Mouse (Mus musculus) hindbrain, postnatal 0 days (tissue): ENCODE measurements around the gene Eral1. TPM values are rescaled to one million over a fixed set of nuclear protein-coding genes. Genes with fewer than 3 reads are reported as not detected.

ENCODE experiments used
- ATAC-seq: fragments of 200-750 bp; cut with Nextera tagmentation; 2 replicates; pipeline ENCODE4 v1.8.0; 2017; ENCODE audit warnings: mild to moderate bottlenecking, moderate TSS enrichment, moderate library complexity
- DNase-seq: peaks from one replicate; pipeline ENCODE4 v3.0.0-alpha.2; 2015; ENCODE audit warnings: low spot score
- H3K27ac ChIP-seq: fragments of 300-500 bp; sonication (generic); 2 replicates; pipeline ENCODE4 v1.5.1; 2014; ENCODE audit warnings: mild to moderate bottlenecking
- H3K27me3 ChIP-seq: fragments of 300-500 bp; sonication (generic); 2 replicates; pipeline ENCODE4 v1.6.1; 2014; ENCODE audit warnings: low read length, mixed read lengths; ENCODE audit not compliant: insufficient read depth
- H3K36me3 ChIP-seq: fragments of 300-500 bp; sonication (generic); 2 replicates; pipeline ENCODE4 v1.6.1; 2014; ENCODE audit warnings: low read length, mixed read lengths; ENCODE audit not compliant: insufficient read depth
- H3K4me1 ChIP-seq: fragments of 300-500 bp; sonication (generic); 2 replicates; pipeline ENCODE4 v1.6.1; 2014; ENCODE audit warnings: antibody characterized with exemption, low read length, mixed read lengths; ENCODE audit not compliant: insufficient read depth
- H3K4me2 ChIP-seq: fragments of 300-500 bp; sonication (generic); 2 replicates; pipeline ENCODE4 v1.6.1; 2014; ENCODE audit warnings: low read depth, mild to moderate bottlenecking, low read length, moderate library complexity, mixed read lengths
- H3K4me3 ChIP-seq: fragments of 300-500 bp; sonication (generic); 2 replicates; pipeline ENCODE4 v1.5.1; 2014; ENCODE audit warnings: low read length
- H3K9ac ChIP-seq: fragments of 300-500 bp; sonication (generic); replicated peaks from 2 replicates; pipeline ENCODE4 v1.6.1; 2014; ENCODE audit warnings: mild to moderate bottlenecking, low read length, moderate library complexity, mixed read lengths
- H3K9me3 ChIP-seq: fragments of 300-500 bp; sonication (generic); 2 replicates; pipeline ENCODE4 v1.6.1; 2016; ENCODE audit warnings: low read length, mixed read lengths
- CTCF ChIP-seq: IDR thresholded peaks from 2 replicates; pipeline ENCODE4 v1.5.1; 2016; ENCODE audit warnings: antibody characterized with exemption, control low read depth, low read depth
- WGBS: fragments of 180-500 bp; shearing (Covaris S2); extraction: QIAGEN DNeasy Blood & Tissue Kit; methylation state at CpG from one replicate; pipeline ENCODE4 v1.1.7; 2014; 5-methylcytosine and 5-hydroxymethylcytosine counted together
- polyA plus RNA-seq: library from polyadenylated mRNA; unstranded; fragments of >200 nt; fragmentation: Nextera tagmentation; extraction: Ambion mirVana; gene quantifications from 2 replicates; pipeline ENCODE4 v1.2.1, GENCODE M21; 2015
- total RNA-seq: library from RNA; depleted of rRNA; stranded (reverse); fragments of >200 nt; gene quantifications from 2 replicates; pipeline ENCODE4 v1.2.3, GENCODE M21; 2014

Gene Eral1
- total and polyA plus RNA-seq, 2 experiments from 2014 or later, result 26.9 to 38.4 TPM

DNA sequence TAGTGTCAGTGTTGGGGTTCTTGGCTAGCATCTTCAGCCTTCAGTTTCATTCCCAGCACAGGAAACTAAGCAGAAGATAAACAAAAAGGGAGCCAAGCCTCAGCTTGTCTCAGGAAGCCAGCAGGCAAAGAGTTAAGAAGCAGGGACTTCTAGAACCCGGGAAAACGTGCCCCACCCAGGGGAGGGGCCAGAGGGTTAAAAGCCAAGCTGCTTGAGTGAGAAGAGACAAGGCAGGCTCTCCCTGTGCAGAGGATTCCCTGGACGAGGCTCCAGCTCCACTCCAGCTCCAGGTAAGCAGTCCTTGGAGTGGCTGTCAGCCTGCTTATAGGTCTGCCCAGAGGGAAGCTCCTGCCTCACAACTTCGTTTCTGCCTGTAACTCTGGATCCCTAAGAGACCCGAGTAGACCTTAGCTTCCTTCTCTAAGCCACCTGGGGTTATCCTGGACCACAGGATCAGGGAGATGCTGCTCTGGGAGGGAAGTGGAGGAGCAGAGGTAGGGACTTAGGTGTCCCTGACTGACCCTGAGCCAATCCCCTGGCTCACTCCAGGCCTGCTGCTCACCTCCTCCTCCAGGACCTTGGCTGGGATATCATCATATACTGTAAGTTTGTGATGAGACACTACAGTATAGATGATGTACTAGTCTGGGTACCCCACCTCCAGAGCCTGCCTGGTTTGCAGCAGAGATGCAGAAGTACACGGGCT lies 7.6 kb downstream of the Eral1 start:
- ATAC-seq, result no peak
- H3K27ac ChIP-seq, result no peak overlapping the region
- no peaks in the 10 kb centered on the region for H3K4me1 ChIP-seq
- no peak for TF ChIP-seq CTCF
- H3K27me3 ChIP-seq, result no peaks in the 10 kb centered on the region
- no peaks in the 10 kb centered on the region for H3K9me3 ChIP-seq
- H3K9ac ChIP-seq, result no peak overlapping the region
- H3K4me2 ChIP-seq, result no peak overlapping the region
- DNase-seq, result no peak
- H3K36me3 ChIP-seq, result peaks cover 38% of the 10 kb centered on the region
- 32% methylated on average over 6 of the region's 6 CpGs for WGBS
- no peak overlapping the region for H3K4me3 ChIP-seq

GRCm38 (mm10) chr11:78071938-78072337 lies 8.2 kb downstream of the Eral1 start:
- 82% methylated on average over 5 of the region's 5 CpGs for WGBS
- no peak overlapping the region for H3K4me3 ChIP-seq
- no peak for DNase-seq
- H3K9ac ChIP-seq, result no peak overlapping the region
- no peaks in the 10 kb centered on the region for H3K4me1 ChIP-seq
- TF ChIP-seq CTCF, result no peak
- H3K9me3 ChIP-seq, result no peaks in the 10 kb centered on the region
- no peak overlapping the region for H3K4me2 ChIP-seq
- no peak overlapping the region for H3K27ac ChIP-seq
- no peak for ATAC-seq
- H3K36me3 ChIP-seq, result peaks cover 34% of the 10 kb centered on the region
- no peaks in the 10 kb centered on the region for H3K27me3 ChIP-seq

DNA sequence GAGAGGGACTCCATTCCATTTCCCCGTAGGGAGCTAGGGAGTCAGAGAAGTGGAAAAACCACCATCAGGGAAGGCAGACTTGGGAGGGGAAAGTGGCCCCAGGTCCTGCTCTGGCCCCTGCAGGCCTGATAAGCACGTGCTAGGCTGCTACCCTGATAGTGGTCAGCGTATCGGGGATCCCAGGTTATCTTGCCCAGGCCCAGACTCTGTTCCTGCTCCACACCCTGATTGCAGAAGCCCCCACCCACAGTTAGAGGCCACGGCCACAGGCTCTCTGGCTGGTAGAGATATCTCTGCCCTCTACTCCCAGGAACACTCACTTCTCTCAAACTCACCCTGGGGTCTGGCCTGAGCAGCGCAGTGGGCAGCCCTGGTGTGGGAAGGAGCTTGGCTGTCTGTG lies 10.5 kb downstream of the Eral1 start:
- Histone ChIP-seq H3K9me3 (no peaks in the 10 kb centered on the region), H3K4me2 (no peak overlapping the region), H3K27me3 (no peaks in the 10 kb centered on the region), H3K36me3 (peaks cover 18% of the 10 kb centered on the region), H3K9ac (no peak overlapping the region), H3K4me1 (no peaks in the 10 kb centered on the region), H3K27ac (no peak overlapping the region), H3K4me3 (no peak overlapping the region)
- TF ChIP-seq CTCF, result no peak
- DNase-seq (no peak), ATAC-seq (no peak)
- WGBS, result 84% methylated on average over 6 of the region's 6 CpGs

DNA sequence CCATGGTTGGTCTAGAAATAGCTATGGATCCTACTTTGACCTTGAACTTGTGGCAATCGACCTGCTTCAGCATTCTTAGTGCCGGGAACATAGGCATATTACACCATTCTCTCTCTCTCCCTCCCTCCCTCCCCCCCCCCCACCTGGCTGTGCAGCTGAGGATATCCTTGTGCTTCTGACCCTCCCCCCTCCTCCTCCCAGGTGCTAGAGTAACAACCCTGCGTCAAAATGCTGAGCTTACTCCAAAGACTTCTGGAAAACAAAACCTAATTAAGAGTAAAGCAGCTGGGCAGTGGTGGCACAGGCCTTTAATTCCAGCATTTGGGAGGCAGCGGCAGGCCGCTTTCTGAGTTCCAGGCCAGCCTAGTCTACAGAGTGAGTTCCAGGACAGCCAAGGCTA lies 11.1 kb downstream of the Eral1 start:
- no peak overlapping the region for H3K27ac ChIP-seq
- no peaks in the 10 kb centered on the region for H3K27me3 ChIP-seq
- H3K4me3 ChIP-seq, result no peak overlapping the region
- DNase-seq (no peak), ATAC-seq (no peak)
- no peak for TF ChIP-seq CTCF
- WGBS, result 81% methylated on average over 5 of the region's 5 CpGs
- no peak overlapping the region for H3K4me2 ChIP-seq
- H3K9me3 ChIP-seq, result no peaks in the 10 kb centered on the region
- H3K9ac ChIP-seq, result no peak overlapping the region
- no peaks in the 10 kb centered on the region for H3K4me1 ChIP-seq
- peaks cover 13% of the 10 kb centered on the region for H3K36me3 ChIP-seq

GRCm38 (mm10) chr11:78067566-78067965 lies 12.6 kb downstream of the Eral1 start:
- Histone ChIP-seq H3K27ac (no peak overlapping the region), H3K4me2 (no peak overlapping the region), H3K9me3 (no peaks in the 10 kb centered on the region), H3K27me3 (no peaks in the 10 kb centered on the region), H3K9ac (no peak overlapping the region), H3K4me3 (no peak overlapping the region), H3K36me3 (no peaks in the 10 kb centered on the region), H3K4me1 (no peaks in the 10 kb centered on the region)
- 78% methylated on average over 5 of the region's 5 CpGs for WGBS
- ATAC-seq (no peak), DNase-seq (no peak)
- no peak for TF ChIP-seq CTCF

- H3K4me2 ChIP-seq, result no peak overlapping the region
- no peaks in the 10 kb centered on the region for H3K27me3 ChIP-seq
- DNase-seq (no peak), ATAC-seq (no peak)
- no peaks in the 10 kb centered on the region for H3K36me3 ChIP-seq
- H3K4me1 ChIP-seq, result no peaks in the 10 kb centered on the region
- TF ChIP-seq CTCF, result no peak
- WGBS, result 49% methylated on average over 2 of the region's 2 CpGs
- no peak overlapping the region for H3K4me3 ChIP-seq
- no peak overlapping the region for H3K27ac ChIP-seq
- H3K9me3 ChIP-seq, result no peaks in the 10 kb centered on the region
- H3K9ac ChIP-seq, result no peak overlapping the region
These were observed 13.5 kb downstream of the Eral1 start for GRCm38 (mm10) chr11:78066641-78067040.

DNA sequence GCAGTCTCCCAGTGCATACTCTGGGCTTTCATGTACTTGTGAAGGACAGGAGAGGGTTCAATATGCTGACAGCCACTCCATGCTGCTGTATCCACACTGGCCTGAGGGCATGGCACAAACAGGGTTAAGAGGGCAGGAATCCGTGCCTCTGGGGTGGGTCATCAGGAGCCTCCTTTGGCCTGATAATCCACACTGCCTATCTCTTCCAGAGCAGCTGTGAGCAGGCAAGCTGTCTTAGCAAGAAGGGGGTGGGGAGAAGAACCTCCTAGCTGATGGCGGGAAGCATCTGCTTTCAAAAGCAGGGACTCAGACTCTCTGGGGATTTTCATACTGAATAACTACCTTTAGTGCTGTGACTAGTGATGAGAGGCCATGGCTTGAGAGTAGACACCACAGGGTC lies 14.3 kb downstream of the Eral1 start:
- H3K9me3 ChIP-seq, result no peaks in the 10 kb centered on the region
- no peak for TF ChIP-seq CTCF
- H3K9ac ChIP-seq, result no peak overlapping the region
- no peaks in the 10 kb centered on the region for H3K36me3 ChIP-seq
- no peaks in the 10 kb centered on the region for H3K27me3 ChIP-seq
- DNase-seq (no peak), ATAC-seq (no peak)
- no peak overlapping the region for H3K4me3 ChIP-seq
- WGBS, result 51% methylated on average over 2 of the region's 2 CpGs
- no peaks in the 10 kb centered on the region for H3K4me1 ChIP-seq
- H3K4me2 ChIP-seq, result no peak overlapping the region
- H3K27ac ChIP-seq, result no peak overlapping the region
